Mouse (Mus musculus) colon, adult 2 months (tissue): ENCODE results near the gene Dmrt1. TPM values are rescaled to one million over a fixed set of nuclear protein-coding genes. Genes with fewer than 3 reads are reported as not detected.

Experiments
- polyA plus RNA-seq: library from polyadenylated mRNA; depleted of rRNA; stranded (reverse); fragments of >200 nt; gene quantifications from 2 replicates; pipeline ENCODE4 v1.2.3, GENCODE M21; 2012; rRNA removed

The Dmrt1 gene
- polyA plus RNA-seq, result not detected in 2 replicates

GRCm38 (mm10) chr19:25505360-25506196, at the start of gene Dmrt1:
TSS of gene Dmrt1 (plus strand) at chr19:25505618.

DNA sequence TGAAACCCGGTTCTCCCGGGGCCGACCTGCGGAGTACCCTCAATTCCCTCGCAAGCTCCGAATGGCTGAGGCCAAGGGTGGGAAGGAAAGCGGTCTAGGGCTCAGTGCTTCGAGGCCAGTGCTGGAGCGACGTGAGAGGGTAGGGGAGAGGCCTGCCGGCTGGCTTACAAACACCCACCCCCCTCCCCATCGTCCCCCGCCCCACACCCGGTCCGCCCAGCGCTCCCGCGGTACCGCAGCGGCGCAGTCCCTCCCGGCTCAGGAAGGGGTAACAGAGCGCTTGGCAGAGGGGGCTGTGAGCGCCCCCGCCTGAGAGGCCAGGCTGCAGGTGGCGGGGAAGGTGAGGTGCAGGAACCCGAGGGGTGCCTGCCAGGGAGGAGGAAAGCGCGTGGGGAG, 104.6 kb downstream of the Dmrt1 start, which contains the start of gene Dmrt3:
Gene Dmrt3, plus strand, starts transcription at position 287 of the 396 bp plus-strand sequence.

Other genes starting within 250 kb of the Dmrt1 start
- gene Dmrt3, start 104.7 kb downstream of the Dmrt1 start, polyA plus RNA-seq, result not detected in 2 replicates
- 0.07 TPM in 1 of 2 replicates, not detected in the other for gene Dmrt2, start 166.8 kb downstream of the Dmrt1 start, polyA plus RNA-seq